Mouse (Mus musculus) frontal cortex, adult (tissue): Measurements from ENCODE around the gene Cmpk2.
"Not testable (repeated sequence)": the region's sequence is repeated elsewhere in the genome, so short reads cannot be mapped to it uniquely, and the experiment has no call there.

Experiments used
- ATAC-seq: cut with Nextera tagmentation; 2 replicates; pipeline ENCODE4 v1.9.2; 2017; ENCODE audit warnings: mild to moderate bottlenecking, moderate library complexity, mixed read lengths; ENCODE audit not compliant: low TSS enrichment

Cmpk2 gene

GRCm38 (mm10) chr12:26478196-26479004 is 9.4 kb downstream of the Cmpk2 start:
- ATAC-seq, result peak; percentile 72

- not testable (repeated sequence) for ATAC-seq
Measured at GRCm38 (mm10) chr12:26485738-26486580, 17.0 kb downstream of the Cmpk2 start.

GRCm38 (mm10) chr12:26487874-26488616 is 19.0 kb downstream of the Cmpk2 start:
- peak; percentile 96 for ATAC-seq

- no peak for ATAC-seq
Measured at GRCm38 (mm10) chr12:26488617-26489274, 19.7 kb downstream of the Cmpk2 start.

GRCm38 (mm10) chr12:26489942-26490341 is 20.9 kb downstream of the Cmpk2 start:
- ATAC-seq, result no peak

- ATAC-seq, result no peak
Measured at GRCm38 (mm10) chr12:26501042-26501441, 32.0 kb downstream of the Cmpk2 start.

- ATAC-seq, result no peak
Measured at GRCm38 (mm10) chr12:26510971-26511370, 42.0 kb downstream of the Cmpk2 start.

- no peak for ATAC-seq
Measured at GRCm38 (mm10) chr12:26518206-26518605, 49.2 kb downstream of the Cmpk2 start.

GRCm38 (mm10) chr12:26524943-26525697 is 56.1 kb downstream of the Cmpk2 start:
- ATAC-seq, result 0 out of 2 replicates have a peak, but pooled peaks have one; percentile 34

GRCm38 (mm10) chr12:26525698-26526026 is 56.7 kb downstream of the Cmpk2 start:
- ATAC-seq, result peak; percentile 82
